Mouse (Mus musculus) right cerebral cortex, adult 2 months (tissue): ENCODE measurements around the gene B9d1.

Experiments used
- DNase-seq, 2 experiments: peaks; one replicate each; pipeline ENCODE4 v3.0.0; 2021 to 2022; ENCODE audit warnings: low spot score in 2 of 2

The B9d1 gene

GRCm38 (mm10) chr11:61489085-61489484, 15.9 kb upstream of the B9d1 start:
- no peak for DNase-seq

- DNase-seq: no peak
These were observed 15.1 kb upstream of the B9d1 start for GRCm38 (mm10) chr11:61489874-61490273.

GRCm38 (mm10) chr11:61490944-61491520, 13.9 kb upstream of the B9d1 start:
- no peak for DNase-seq

- DNase-seq: no peak
These were observed 12.1 kb upstream of the B9d1 start for GRCm38 (mm10) chr11:61492749-61493401.

GRCm38 (mm10) chr11:61493525-61494128, 11.3 kb upstream of the B9d1 start:
- DNase-seq: peak in 1 of 2 experiments; percentile 53

- peak; percentile 93 to 96 for DNase-seq
These were observed 10.6 kb upstream of the B9d1 start, which contains the start of gene Mapk7 for GRCm38 (mm10) chr11:61494129-61494997. TSS of gene Mapk7 (minus strand) at chr11:61494406.

- DNase-seq: no peak
These were observed 9.4 kb upstream of the B9d1 start for GRCm38 (mm10) chr11:61495528-61495927.

GRCm38 (mm10) chr11:61497490-61497889, 7.5 kb upstream of the B9d1 start:
- DNase-seq: no peak

GRCm38 (mm10) chr11:61498736-61499504, 6.0 kb upstream of the B9d1 start:
- no peak for DNase-seq

- DNase-seq: no peak
These were observed 1.0 kb upstream of the B9d1 start for GRCm38 (mm10) chr11:61503933-61504332.

GRCm38 (mm10) chr11:61514953-61515352, 10.0 kb downstream of the B9d1 start:
- no peak for DNase-seq

GRCm38 (mm10) chr11:61517971-61518370, 13.0 kb downstream of the B9d1 start:
- DNase-seq: no peak

GRCm38 (mm10) chr11:61518871-61519270, 13.9 kb downstream of the B9d1 start:
- no peak for DNase-seq

GRCm38 (mm10) chr11:61519484-61520107, 14.7 kb downstream of the B9d1 start:
- DNase-seq: no peak

- DNase-seq: peak in 1 of 2 experiments; percentile 31
These were observed 21.9 kb downstream of the B9d1 start for GRCm38 (mm10) chr11:61526872-61527271.

- DNase-seq: peak; percentile 27 to 37
These were observed 24.3 kb downstream of the B9d1 start for GRCm38 (mm10) chr11:61529268-61529713.

- no peak for DNase-seq
These were observed 27.9 kb downstream of the B9d1 start for GRCm38 (mm10) chr11:61532820-61533219.

- no peak for DNase-seq
These were observed 28.6 kb downstream of the B9d1 start for GRCm38 (mm10) chr11:61533571-61533970.

- no peak for DNase-seq
These were observed 30.6 kb downstream of the B9d1 start for GRCm38 (mm10) chr11:61535530-61535929.

- DNase-seq: no peak
These were observed 32.0 kb downstream of the B9d1 start for GRCm38 (mm10) chr11:61536952-61537351.

- peak; percentile 35 to 40 for DNase-seq
These were observed 32.4 kb downstream of the B9d1 start for GRCm38 (mm10) chr11:61537362-61537761.
